Mouse (Mus musculus): ENCODE data around the gene Ptpn13.

Gene Ptpn13

DNA sequence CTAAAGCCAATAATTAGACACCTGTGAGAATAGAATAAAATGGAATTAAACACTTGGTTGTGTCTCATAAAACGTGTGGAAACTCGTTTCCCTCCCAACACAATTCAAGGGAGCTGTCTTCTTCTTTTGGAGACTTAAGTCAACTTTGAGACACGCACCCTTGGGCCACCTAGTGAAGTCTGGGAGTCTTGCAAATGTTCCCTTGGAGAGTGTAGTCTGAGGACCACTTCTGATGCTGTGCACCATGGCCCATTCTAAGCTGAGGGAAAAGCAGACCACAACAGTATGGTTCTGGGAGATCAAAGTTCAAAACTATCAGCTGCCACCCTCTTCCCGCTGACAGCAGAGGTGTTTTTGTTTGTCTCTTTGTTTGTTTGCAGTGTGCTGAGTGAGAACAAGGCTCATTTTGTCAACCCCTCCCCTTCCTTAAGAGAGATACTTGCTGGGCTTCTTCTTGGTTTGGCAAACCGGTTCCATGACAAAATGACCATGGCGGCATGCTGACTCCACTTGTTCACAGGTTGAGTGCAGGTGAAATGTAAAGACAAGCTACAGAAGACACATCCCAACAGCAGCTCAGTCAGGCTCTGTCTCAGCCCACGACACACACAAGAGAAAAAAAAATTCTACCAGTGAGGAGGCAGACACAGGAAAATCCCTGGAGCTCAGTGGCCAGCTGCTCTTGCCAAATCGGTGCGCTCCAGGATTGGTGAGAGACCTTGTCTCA lies 205.0 kb downstream of the Ptpn13 start:
- in situ Hi-C loops (cut with MboI, MseI): no loop called here

DNA sequence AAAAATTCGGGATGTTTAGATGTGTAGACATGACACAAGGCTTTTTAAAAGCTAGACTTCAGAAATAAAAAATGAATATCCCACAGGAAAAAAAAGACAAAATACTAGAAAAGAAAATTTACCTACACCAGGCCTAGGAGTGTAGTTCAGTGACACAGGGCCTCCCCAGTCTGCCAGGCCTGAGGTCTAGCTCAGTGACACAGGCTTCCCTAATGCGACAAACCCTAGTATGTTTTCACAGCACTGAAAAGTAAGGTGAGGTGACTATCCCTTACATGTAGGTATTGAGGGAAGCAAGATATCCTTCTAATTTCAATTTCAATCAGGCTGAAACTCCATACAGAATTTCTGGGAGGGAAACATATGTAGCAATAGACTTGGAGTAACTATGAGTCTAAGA lies 212.2 kb downstream of the Ptpn13 start:
- in situ Hi-C loops (cut with MboI, MseI): no loop called here

DNA sequence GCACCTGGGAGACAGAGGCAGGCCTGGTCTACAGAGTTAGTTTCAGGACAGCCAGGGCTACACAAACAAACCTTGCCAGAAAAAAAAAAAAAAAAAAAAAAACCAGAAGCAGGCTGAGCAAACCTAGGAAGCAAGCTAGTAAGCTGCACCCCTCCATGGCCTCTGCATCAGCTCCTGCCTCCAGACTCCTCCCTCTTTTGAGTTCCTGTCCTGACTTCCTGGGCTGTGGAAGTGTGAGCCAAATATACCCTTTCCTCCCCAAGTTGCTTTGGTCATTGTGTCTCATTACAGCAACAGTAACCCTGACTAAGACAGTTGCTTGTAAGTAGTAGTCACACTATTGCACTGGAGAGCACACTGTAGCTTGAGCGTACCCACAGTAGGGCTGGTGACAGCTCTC lies 219.2 kb downstream of the Ptpn13 start:
- in situ Hi-C loops (cut with MboI, MseI): no loop called here

GRCm38 (mm10) chr5:103647320-103647719 lies 222.3 kb downstream of the Ptpn13 start:
- in situ Hi-C loops (cut with MboI, MseI): no loop called here
